Mouse (Mus musculus) heart, embryonic 10.5 days (tissue): ENCODE measurements around the gene Fryl. TPM values are rescaled to one million over a fixed set of nuclear protein-coding genes. Genes with fewer than 3 reads are reported as not detected.

ENCODE experiments used
- DNase-seq: peaks from one replicate; pipeline ENCODE4 v3.0.0-alpha.2; 2017; ENCODE audit warnings: low spot score
- H3K27ac ChIP-seq: fragments of 300-500 bp; sonication (generic); 2 replicates; pipeline ENCODE4 v1.5.1; 2016; ENCODE audit warnings: mild to moderate bottlenecking
- H3K27me3 ChIP-seq: fragments of 300-500 bp; sonication (generic); 2 replicates; pipeline ENCODE4 v1.6.1; 2016; ENCODE audit warnings: mild to moderate bottlenecking; ENCODE audit not compliant: poor library complexity, insufficient read depth, severe bottlenecking
- H3K36me3 ChIP-seq: fragments of 300-500 bp; sonication (generic); 2 replicates; pipeline ENCODE4 v1.6.1; 2016; ENCODE audit warnings: mild to moderate bottlenecking, moderate library complexity
- H3K4me1 ChIP-seq: fragments of 300-500 bp; sonication (generic); 2 replicates; pipeline ENCODE4 v1.6.1; 2016; ENCODE audit warnings: mild to moderate bottlenecking
- H3K4me3 ChIP-seq: fragments of 300-500 bp; sonication (generic); 2 replicates; pipeline ENCODE4 v1.5.1; 2016; ENCODE audit warnings: mild to moderate bottlenecking, moderate library complexity
- H3K9me3 ChIP-seq: fragments of 300-500 bp; sonication (generic); 2 replicates; pipeline ENCODE4 v1.6.1; 2016; ENCODE audit warnings: mild to moderate bottlenecking, moderate library complexity
- WGBS: fragments of 180-500 bp; shearing (Covaris S2); methylation state at CpG from one replicate; pipeline ENCODE4 v1.1.7; 2016; 5-methylcytosine and 5-hydroxymethylcytosine counted together
- polyA plus RNA-seq: library from polyadenylated mRNA; unstranded; fragments of >200 nt; fragmentation: Nextera tagmentation; extraction: Ambion mirVana; gene quantifications from 2 replicates; pipeline ENCODE4 v1.2.1, GENCODE M21; 2016

Fryl gene
- polyA plus RNA-seq, 1 experiment from 2014 or later = 27.7 TPM

GRCm38 (mm10) chr5:73079801-73080200 lies 176.6 kb downstream of the Fryl start:
- DNase-seq = no peak
- no peak overlapping the region for H3K27ac ChIP-seq
- 88% methylated on average over 5 of the region's 5 CpGs for WGBS
- no peaks in the 10 kb centered on the region for H3K4me1 ChIP-seq
- H3K27me3 ChIP-seq = no peaks in the 10 kb centered on the region
- no peaks in the 10 kb centered on the region for H3K9me3 ChIP-seq
- no peak overlapping the region for H3K4me3 ChIP-seq
- H3K36me3 ChIP-seq = peaks cover 81% of the 10 kb centered on the region

DNA sequence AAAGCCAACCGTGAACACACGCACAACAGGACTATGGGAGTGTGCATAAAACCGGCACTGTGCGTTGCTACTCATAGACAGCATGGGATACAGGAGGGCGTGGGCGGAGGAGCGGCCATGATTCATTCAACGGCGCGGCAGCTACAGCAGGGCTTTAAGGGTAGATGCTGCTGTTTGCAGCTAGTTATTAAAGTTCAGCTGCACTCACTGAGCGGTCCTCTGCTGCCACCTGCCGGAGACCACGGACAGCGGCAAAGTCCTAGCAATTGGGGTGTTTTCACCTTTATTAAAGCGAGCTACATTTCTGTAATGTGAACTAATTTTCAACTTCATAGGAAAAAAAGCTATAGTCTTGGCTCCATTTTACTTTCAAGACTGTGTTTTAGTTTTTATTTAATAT lies 185.1 kb downstream of the Fryl start:
- peaks cover 79% of the 10 kb centered on the region for H3K36me3 ChIP-seq

DNA sequence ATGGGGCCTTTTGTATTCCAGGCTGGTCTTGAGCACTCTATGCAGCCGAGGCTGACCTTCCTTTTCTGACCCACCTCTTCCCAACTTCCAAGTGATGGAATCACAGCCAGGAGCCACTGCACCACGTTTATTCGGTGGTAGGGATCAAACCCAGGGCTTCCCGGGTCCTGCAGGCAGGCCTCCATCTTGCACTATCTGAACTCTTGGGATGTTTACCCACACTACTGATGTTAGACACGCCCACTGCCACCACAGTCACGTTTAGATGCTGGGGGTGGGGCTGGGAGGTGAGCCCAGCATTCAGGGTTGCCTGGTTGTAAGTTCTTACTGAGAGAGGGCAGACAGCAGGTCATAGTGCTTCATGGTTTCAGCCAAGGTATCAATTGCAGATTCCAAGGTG lies 189.5 kb downstream of the Fryl start:
- H3K4me1 ChIP-seq = no peaks in the 10 kb centered on the region
- H3K9me3 ChIP-seq = no peaks in the 10 kb centered on the region
- no peaks in the 10 kb centered on the region for H3K27me3 ChIP-seq
- peaks cover 73% of the 10 kb centered on the region for H3K36me3 ChIP-seq
- H3K27ac ChIP-seq = no peak overlapping the region
- no peak overlapping the region for H3K4me3 ChIP-seq
- peak; percentile 60 for DNase-seq
- WGBS = 47% methylated on average over 6 of the region's 6 CpGs

More for the DNA sequence above, 185.1 kb downstream of the Fryl start:
- Histone ChIP-seq H3K27me3 (no peaks in the 10 kb centered on the region), H3K4me1 (0 out of 2 replicates have a peak, but pooled peaks cover 3% of the 10 kb centered on the region), H3K9me3 (no peaks in the 10 kb centered on the region), H3K4me3 (no peak overlapping the region), H3K27ac (no peak overlapping the region)
- 32% methylated on average over 15 of the region's 15 CpGs for WGBS
- DNase-seq = no peak

DNA sequence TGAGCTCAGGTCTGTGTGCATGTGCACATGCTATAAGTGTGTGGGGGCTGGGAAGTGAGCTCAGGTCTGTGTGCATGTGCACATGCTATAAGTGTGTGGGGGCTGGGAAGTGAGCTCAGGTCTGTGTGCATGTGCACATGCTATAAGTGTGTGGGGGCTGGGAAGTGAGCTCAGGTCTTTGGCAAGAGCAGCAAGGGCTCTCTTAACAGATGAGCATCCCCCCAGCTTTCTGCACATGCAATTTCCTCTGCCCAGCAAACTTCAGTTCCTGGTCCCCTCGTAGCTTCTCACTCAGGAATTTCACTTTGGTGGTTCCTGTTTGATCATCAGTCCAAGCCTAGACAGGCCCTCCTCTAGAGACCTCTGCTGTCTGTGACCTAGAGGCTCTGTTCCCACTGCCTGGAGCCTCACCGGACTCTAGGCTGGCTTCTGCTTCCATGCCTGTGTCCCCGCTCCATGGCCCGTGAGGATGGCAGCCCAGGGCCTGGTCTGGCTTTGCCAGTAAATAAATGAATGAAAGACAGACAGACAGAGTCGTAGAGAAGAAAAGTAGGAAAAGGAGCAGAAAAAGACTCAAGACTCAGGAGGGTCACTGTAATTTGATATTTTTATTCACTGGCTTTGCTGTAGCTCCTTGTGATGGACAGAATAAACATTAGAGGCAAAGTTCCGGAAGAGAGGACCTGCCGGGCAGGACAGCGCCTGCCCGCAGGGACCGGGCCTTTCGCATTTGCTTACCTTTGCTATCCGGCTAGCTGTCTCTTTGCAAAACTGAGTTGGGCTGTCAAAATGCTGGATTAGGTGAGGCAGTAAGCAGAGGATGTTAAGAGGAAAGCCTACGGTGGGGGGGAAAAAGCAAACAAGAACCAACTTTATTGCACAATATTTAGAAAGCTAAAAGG lies 192.4 kb downstream of the Fryl start:
- H3K27me3 ChIP-seq = no peaks in the 10 kb centered on the region
- no peaks in the 10 kb centered on the region for H3K4me1 ChIP-seq
- no peak overlapping the region for H3K4me3 ChIP-seq
- H3K36me3 ChIP-seq = peaks cover 59% of the 10 kb centered on the region
- no peaks in the 10 kb centered on the region for H3K9me3 ChIP-seq
- peak; percentile 69 for DNase-seq
- H3K27ac ChIP-seq = no peak overlapping the region
- WGBS = 81% methylated on average over 13 of the region's 13 CpGs

DNA sequence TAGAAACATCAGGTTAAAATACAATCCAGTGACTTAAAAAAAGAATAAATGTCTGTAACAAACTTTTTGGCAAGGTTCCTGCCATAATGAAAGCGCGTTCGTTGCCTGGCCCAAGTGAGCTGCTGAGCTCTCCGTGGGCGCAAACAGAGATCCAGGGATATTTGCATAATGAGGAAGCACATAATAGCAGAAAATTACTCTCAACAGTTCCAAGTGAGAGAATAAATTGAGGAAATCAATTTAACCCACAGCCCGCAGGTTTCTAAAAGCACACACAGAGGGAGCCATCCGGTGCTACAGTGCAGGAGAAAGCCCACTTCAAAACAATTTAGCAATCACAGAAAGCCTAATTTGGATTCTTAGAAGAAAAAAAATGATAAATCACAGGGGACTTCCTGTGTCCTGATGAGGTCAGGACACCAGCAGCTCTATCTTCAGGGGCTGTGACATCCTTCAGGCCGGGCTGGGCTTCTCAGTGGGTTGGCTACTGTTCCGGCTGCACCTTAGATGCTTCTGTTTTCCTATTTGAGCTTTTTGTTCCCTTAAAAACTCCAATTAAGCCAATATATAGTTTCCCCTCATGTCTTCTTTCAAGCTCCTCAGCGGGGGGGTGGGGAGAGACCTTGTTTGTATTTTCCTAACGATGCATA lies 194.8 kb downstream of the Fryl start:
- peaks cover 54% of the 10 kb centered on the region for H3K36me3 ChIP-seq
- no peaks in the 10 kb centered on the region for H3K27me3 ChIP-seq
- peak; percentile 31 for DNase-seq
- no peak overlapping the region for H3K4me3 ChIP-seq
- no peaks in the 10 kb centered on the region for H3K4me1 ChIP-seq
- H3K9me3 ChIP-seq = no peaks in the 10 kb centered on the region
- 91% methylated on average over 11 of the region's 11 CpGs for WGBS
- no peak overlapping the region for H3K27ac ChIP-seq

GRCm38 (mm10) chr5:73056937-73057336 lies 199.5 kb downstream of the Fryl start:
- peak; percentile 51 for DNase-seq
- Histone ChIP-seq H3K27ac (no peak overlapping the region), H3K27me3 (no peaks in the 10 kb centered on the region), H3K4me3 (no peak overlapping the region), H3K36me3 (peaks cover 69% of the 10 kb centered on the region), H3K9me3 (no peaks in the 10 kb centered on the region), H3K4me1 (no peaks in the 10 kb centered on the region)
- 85% methylated on average over 5 of the region's 5 CpGs for WGBS

- Histone ChIP-seq H3K4me1 (no peaks in the 10 kb centered on the region), H3K36me3 (peaks cover 74% of the 10 kb centered on the region), H3K27me3 (no peaks in the 10 kb centered on the region), H3K27ac (no peak overlapping the region), H3K4me3 (no peak overlapping the region), H3K9me3 (no peaks in the 10 kb centered on the region)
- no peak for DNase-seq
- WGBS = 91% methylated on average over 6 of the region's 6 CpGs
Observed at GRCm38 (mm10) chr5:73056457-73056856, 200.0 kb downstream of the Fryl start.

DNA sequence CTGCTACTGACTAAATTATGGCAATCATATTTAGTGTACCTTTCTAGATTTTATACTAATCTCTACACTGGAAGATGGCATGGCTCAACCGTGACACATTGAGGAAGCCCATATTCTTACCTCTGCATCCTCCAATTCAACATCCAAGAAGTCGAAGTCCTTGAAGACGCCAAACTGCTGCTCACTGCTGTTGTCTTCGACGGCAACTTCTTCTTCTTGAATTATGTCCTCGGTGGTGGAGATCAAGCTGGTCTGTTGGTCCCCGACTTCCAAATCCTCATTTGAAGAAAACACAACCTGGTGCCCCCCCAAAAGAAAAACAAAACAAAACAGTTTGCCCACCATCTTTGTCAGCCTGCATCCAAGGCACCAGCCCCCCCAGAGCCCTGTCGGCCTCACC lies 202.5 kb downstream of the Fryl start:
- Histone ChIP-seq H3K4me3 (no peak overlapping the region), H3K9me3 (no peaks in the 10 kb centered on the region), H3K27me3 (no peaks in the 10 kb centered on the region), H3K36me3 (peaks cover 91% of the 10 kb centered on the region), H3K27ac (no peak overlapping the region), H3K4me1 (no peaks in the 10 kb centered on the region)
- WGBS = 93% methylated on average over 8 of the region's 8 CpGs
- DNase-seq = peak; percentile 67

- Histone ChIP-seq H3K4me1 (no peaks in the 10 kb centered on the region), H3K36me3 (peaks cover 97% of the 10 kb centered on the region), H3K4me3 (no peak overlapping the region), H3K9me3 (no peaks in the 10 kb centered on the region), H3K27me3 (no peaks in the 10 kb centered on the region), H3K27ac (no peak overlapping the region)
- WGBS = 69% methylated on average over 7 of the region's 7 CpGs
- DNase-seq = no peak
Observed at GRCm38 (mm10) chr5:73047651-73048245, 208.7 kb downstream of the Fryl start.

DNA sequence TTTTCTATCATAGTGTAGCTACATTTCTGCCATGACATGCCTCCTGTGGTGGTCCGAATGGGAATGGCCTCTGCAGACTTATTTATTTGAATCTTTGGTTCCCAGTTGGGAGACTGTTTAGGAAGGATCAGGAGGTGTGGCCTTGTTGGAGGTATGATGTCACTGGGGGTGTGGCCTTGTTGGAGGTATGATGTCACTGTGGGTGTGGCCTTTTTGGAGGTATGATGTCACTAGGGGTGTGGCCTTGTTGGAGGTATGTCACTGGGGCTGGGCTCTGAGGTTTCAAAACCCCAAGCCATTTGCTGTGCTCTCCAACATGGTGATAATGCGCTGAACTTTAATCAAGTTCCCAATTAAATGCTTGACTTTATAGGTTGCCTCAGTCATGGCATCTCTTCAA lies 212.4 kb downstream of the Fryl start:
- Histone ChIP-seq H3K4me3 (no peak overlapping the region), H3K27ac (no peak overlapping the region), H3K4me1 (no peaks in the 10 kb centered on the region), H3K27me3 (no peaks in the 10 kb centered on the region), H3K9me3 (no peaks in the 10 kb centered on the region), H3K36me3 (peaks cover 70% of the 10 kb centered on the region)
- peak; percentile 33 for DNase-seq
- WGBS = 91% methylated on average over 2 of the region's 2 CpGs

- Histone ChIP-seq H3K9me3 (no peaks in the 10 kb centered on the region), H3K27me3 (no peaks in the 10 kb centered on the region), H3K36me3 (peaks cover 76% of the 10 kb centered on the region), H3K4me3 (no peak overlapping the region), H3K4me1 (peaks cover 9% of the 10 kb centered on the region), H3K27ac (no peak overlapping the region)
- 88% methylated on average over 11 of the region's 11 CpGs for WGBS
- peak; percentile 56 for DNase-seq
Observed at GRCm38 (mm10) chr5:73032481-73032880, 223.9 kb downstream of the Fryl start.

DNA sequence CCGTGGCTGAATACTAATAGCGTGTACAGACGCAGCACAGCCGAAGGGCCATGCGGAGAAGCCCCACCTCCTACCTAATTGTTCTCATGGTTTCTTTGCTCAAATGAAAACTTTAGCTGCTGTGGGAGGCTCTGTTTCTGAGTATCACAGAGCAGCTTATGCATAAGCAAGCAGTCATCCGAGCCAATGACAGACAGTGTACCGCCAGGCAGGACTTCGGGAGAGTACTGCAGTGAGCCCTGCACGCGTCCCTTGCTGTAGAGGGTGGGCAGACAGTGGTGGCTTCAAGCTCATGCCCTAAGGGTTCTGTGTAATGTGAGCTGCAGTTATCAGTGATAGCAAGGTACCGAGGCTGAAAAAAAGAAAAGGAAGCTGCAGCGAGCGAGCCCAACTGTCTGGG lies 227.8 kb downstream of the Fryl start:
- Histone ChIP-seq H3K27ac (no peak overlapping the region), H3K9me3 (no peaks in the 10 kb centered on the region), H3K4me1 (peaks cover 9% of the 10 kb centered on the region), H3K27me3 (no peaks in the 10 kb centered on the region), H3K4me3 (no peak overlapping the region), H3K36me3 (peaks cover 78% of the 10 kb centered on the region)
- DNase-seq = peak; percentile 77
- 44% methylated on average over 13 of the region's 13 CpGs for WGBS

- Histone ChIP-seq H3K27ac (no peak overlapping the region), H3K36me3 (peaks cover 52% of the 10 kb centered on the region), H3K27me3 (no peaks in the 10 kb centered on the region), H3K4me3 (no peak overlapping the region), H3K4me1 (peaks cover 5% of the 10 kb centered on the region), H3K9me3 (no peaks in the 10 kb centered on the region)
- WGBS = 95% methylated on average over 13 of the region's 13 CpGs
- peak; percentile 59 for DNase-seq
Observed at GRCm38 (mm10) chr5:73023801-73024200, 232.6 kb downstream of the Fryl start.
